Mouse (Mus musculus) E14TG2a.4 (cell line): ENCODE data around the gene Krt90.
"Not testable (repeated sequence)": the region's sequence is repeated elsewhere in the genome, so short reads cannot be mapped to it uniquely, and the experiment has no call there.

Source experiments
- CTCF ChIP-seq: conservative IDR thresholded peaks from 2 replicates; pipeline ENCODE4 v1.5.1; 2014; ENCODE audit warnings: low read length
- POU5F1 ChIP-seq: IDR thresholded peaks from 2 replicates; pipeline ENCODE4 v1.6.1; 2014; ENCODE audit warnings: low read length, borderline replicate concordance

DNA sequence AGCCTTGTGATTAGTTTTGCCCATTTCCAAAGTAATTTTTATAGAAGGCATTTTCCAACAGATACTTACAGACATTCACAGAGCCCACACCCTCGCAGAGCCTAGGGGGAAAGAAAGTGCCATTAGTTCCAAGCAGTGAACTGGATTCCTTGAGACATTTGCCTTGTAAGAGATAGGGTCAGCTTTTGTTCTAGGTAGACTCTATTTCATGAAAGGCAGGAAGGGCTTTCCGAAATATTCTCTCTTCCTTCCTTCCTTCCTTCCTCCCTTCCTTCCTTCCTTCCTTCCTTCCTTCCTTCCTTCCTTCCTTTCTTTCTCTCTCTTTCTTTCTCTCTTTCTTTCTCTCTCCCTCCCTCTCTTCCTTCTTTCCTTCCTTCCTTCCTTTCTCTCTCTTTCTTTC lies 45.6 kb downstream of the Krt90 start, which contains the start of gene Gm49425:
- TF ChIP-seq CTCF, POU5F1: not testable (repeated sequence)
